Mouse (Mus musculus) liver, embryonic 14.5 days (tissue): ENCODE results near the gene Gm4131. TPM values are rescaled to one million over a fixed set of nuclear protein-coding genes. Genes with fewer than 3 reads are reported as not detected.
"Not testable (repeated sequence)": the region's sequence is repeated elsewhere in the genome, so short reads cannot be mapped to it uniquely, and the experiment has no call there.

Experiments used
- ATAC-seq: fragments of 200-750 bp; cut with Nextera tagmentation; 2 replicates; pipeline ENCODE4 v1.8.0; 2017; ENCODE audit warnings: moderate number of reproducible peaks, mild to moderate bottlenecking, moderate library complexity; ENCODE audit not compliant: insufficient read depth
- DNase-seq, 3 experiments: peaks; one replicate each; pipeline ENCODE4 v3.0.0-alpha.2; 2012 to 2013; ENCODE audit warnings: low read depth in 3 of 3, low spot score in 3 of 3
- H3K27ac ChIP-seq: fragments of 300-500 bp; sonication (generic); 2 replicates; pipeline ENCODE4 v1.5.1; 2014; ENCODE audit warnings: moderate library complexity, mild to moderate bottlenecking, control low read depth, inconsistent platforms
- H3K27me3 ChIP-seq: fragments of 300-500 bp; sonication (generic); 2 replicates; pipeline ENCODE4 v1.6.1; 2014; ENCODE audit warnings: mild to moderate bottlenecking, low read length, moderate library complexity; ENCODE audit not compliant: control insufficient read depth, insufficient read depth
- H3K36me3 ChIP-seq: fragments of 300-500 bp; sonication (generic); replicated peaks from 2 replicates; pipeline ENCODE4 v1.6.1; 2014; ENCODE audit warnings: low read depth; ENCODE audit not compliant: control insufficient read depth, insufficient read depth
- H3K4me1 ChIP-seq, 2 experiments: fragments of 200-500 bp in 1 of 2; fragments of 300-500 bp in 1 of 2; sonication (generic) in 1 of 2; replicated peaks; 2 replicates each; pipeline ENCODE4 v1.6.1; 2012 to 2014; ENCODE audit warnings: antibody characterized with exemption in 1 of 2, inconsistent platforms in 1 of 2, low read length in 1 of 2; ENCODE audit not compliant: control insufficient read depth in 2 of 2, insufficient read depth in 2 of 2
- H3K4me2 ChIP-seq: fragments of 300-500 bp; sonication (generic); 2 replicates; pipeline ENCODE4 v1.6.1; 2014; ENCODE audit warnings: low read depth, mild to moderate bottlenecking, control low read depth, moderate library complexity
- H3K4me3 ChIP-seq, 2 experiments: fragments of 200-500 bp in 1 of 2; fragments of 300-500 bp in 1 of 2; sonication (generic) in 1 of 2; 2 replicates each; pipeline ENCODE4 v1.5.1; 2012 to 2014; ENCODE audit warnings: low read depth in 2 of 2, low read length in 2 of 2, mild to moderate bottlenecking in 2 of 2, control low read depth in 1 of 2, inconsistent platforms in 1 of 2, moderate library complexity in 1 of 2; ENCODE audit not compliant: insufficient read depth in 1 of 2
- H3K9ac ChIP-seq: fragments of 300-500 bp; sonication (generic); replicated peaks from 2 replicates; pipeline ENCODE4 v1.6.1; 2014; ENCODE audit warnings: mild to moderate bottlenecking, control low read depth, moderate library complexity
- H3K9me3 ChIP-seq: fragments of 300-500 bp; sonication (generic); 2 replicates; pipeline ENCODE4 v1.6.1; 2016; ENCODE audit warnings: low read length, mixed read lengths; ENCODE audit not compliant: control insufficient read depth
- CTCF ChIP-seq: IDR thresholded peaks from 2 replicates; pipeline ENCODE4 v1.5.1; 2016; ENCODE audit warnings: antibody characterized with exemption, low read depth, control low read depth
- EP300 ChIP-seq: IDR thresholded peaks from 2 replicates; pipeline ENCODE4 v1.6.1; 2016; ENCODE audit warnings: antibody characterized with exemption, low read depth
- WGBS: fragments of 180-500 bp; shearing (Covaris S2); extraction: QIAGEN DNeasy Blood & Tissue Kit; methylation state at CpG from one replicate; pipeline ENCODE4 v1.1.7; 2014; ENCODE audit not compliant: insufficient replicate concordance; 5-methylcytosine and 5-hydroxymethylcytosine counted together
- polyA plus RNA-seq, 2 experiments: library from polyadenylated mRNA; depleted of rRNA in 1 of 2; stranded (reverse) in 1 of 2; unstranded in 1 of 2; fragments of >200 nt; fragmentation: Nextera tagmentation in 1 of 2; extraction: Ambion mirVana in 1 of 2; gene quantifications; 2 replicates each; pipeline versions ENCODE4 v1.2.1 to v1.2.3; 2012 to 2014

Gene Gm4131
- polyA plus RNA-seq (2012; rRNA removed) (not detected in 2 replicates), polyA plus RNA-seq (2014; fragmentation: Nextera tagmentation; extraction: Ambion mirVana) (not detected in 2 replicates)

DNA sequence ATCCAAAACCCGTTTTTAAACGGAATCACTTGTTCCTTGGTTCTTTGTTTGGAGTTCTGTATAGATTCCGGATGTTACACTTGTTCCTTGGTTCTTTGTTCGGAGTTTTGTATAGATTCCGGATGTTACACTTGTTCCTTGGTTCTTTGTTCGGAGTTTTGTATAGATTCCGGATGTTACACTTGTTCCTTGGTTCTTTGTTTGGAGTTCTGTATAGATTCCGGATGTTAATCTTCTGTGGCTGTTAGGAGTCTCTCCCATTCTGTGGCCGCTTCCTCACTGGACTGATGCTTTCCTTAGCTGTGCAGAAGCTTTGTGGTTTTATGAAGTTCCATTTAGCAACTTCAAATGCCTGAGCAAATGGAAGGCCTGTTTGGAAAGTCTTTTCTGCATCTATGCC is at the start of gene Gm4131:
TSS of gene Gm4131 (minus strand) at position 101 of the 400 bp plus-strand sequence.
- not testable (repeated sequence) for H3K4me3 ChIP-seq, H3K4me1 ChIP-seq, H3K9me3 ChIP-seq, ATAC-seq, H3K36me3 ChIP-seq, H3K27me3 ChIP-seq, H3K9ac ChIP-seq, H3K27ac ChIP-seq, H3K4me2 ChIP-seq, DNase-seq
- WGBS: 65% methylated on average over 9 of the region's 9 CpGs

GRCm38 (mm10) chr14:62609904-62610303 is 43.2 kb upstream of the Gm4131 start:
- Histone ChIP-seq H3K9me3 (no peaks in the 10 kb centered on the region), H3K27ac (no peak overlapping the region), H3K4me3 (no peak overlapping the region), H3K9ac (no peak overlapping the region), H3K4me2 (no peak overlapping the region), H3K4me1 (no peaks in the 10 kb centered on the region), H3K27me3 (no peaks in the 10 kb centered on the region), H3K36me3 (no peaks in the 10 kb centered on the region)
- WGBS: 51% methylated on average over 3 of the region's 3 CpGs
- DNase-seq (no peak), ATAC-seq (no peak)
- TF ChIP-seq EP300: no peak
- TF ChIP-seq CTCF: no peak

DNA sequence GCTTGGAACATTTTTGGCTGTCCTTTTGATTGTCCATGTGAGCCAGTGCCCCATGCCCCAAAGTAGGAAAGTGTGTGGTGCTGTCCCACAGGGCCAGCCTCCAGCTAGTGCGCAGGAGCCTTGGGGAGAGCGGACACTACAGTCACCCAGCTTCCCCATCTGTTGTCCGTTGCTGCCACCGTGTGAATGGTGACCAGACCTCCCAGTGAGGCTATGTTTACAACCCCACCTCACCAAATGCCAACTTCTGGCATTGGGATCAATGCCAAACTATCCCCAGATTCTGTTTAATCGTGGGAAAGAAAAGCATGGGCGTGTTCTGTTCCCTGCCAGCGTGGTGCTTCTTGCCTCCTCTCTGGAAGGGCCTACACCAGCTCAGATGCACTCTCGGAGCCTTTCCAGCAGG is 41.1 kb upstream of the Gm4131 start:
- no peak overlapping the region for H3K9ac ChIP-seq
- no peaks in the 10 kb centered on the region for H3K36me3 ChIP-seq
- DNase-seq (no peak), ATAC-seq (no peak)
- H3K4me2 ChIP-seq: no peak overlapping the region
- WGBS: 63% methylated on average over 8 of the region's 8 CpGs
- H3K9me3 ChIP-seq: no peaks in the 10 kb centered on the region
- no peak overlapping the region for H3K4me3 ChIP-seq
- no peak for TF ChIP-seq CTCF
- no peak for TF ChIP-seq EP300
- H3K27me3 ChIP-seq: no peaks in the 10 kb centered on the region
- no peak overlapping the region for H3K27ac ChIP-seq
- H3K4me1 ChIP-seq: no peaks in the 10 kb centered on the region

GRCm38 (mm10) chr14:62602869-62603268 is 36.1 kb upstream of the Gm4131 start:
- H3K27me3 ChIP-seq: no peaks in the 10 kb centered on the region
- no peaks in the 10 kb centered on the region for H3K9me3 ChIP-seq
- WGBS: 65% methylated on average over 1 of the region's 1 CpGs
- H3K27ac ChIP-seq: no peak overlapping the region
- ATAC-seq (no peak), DNase-seq (no peak)
- H3K36me3 ChIP-seq: no peaks in the 10 kb centered on the region
- TF ChIP-seq EP300 (no peak), CTCF (no peak)
- H3K4me1 ChIP-seq: no peaks in the 10 kb centered on the region
- no peak overlapping the region for H3K9ac ChIP-seq
- H3K4me3 ChIP-seq: no peak overlapping the region
- no peak overlapping the region for H3K4me2 ChIP-seq

GRCm38 (mm10) chr14:62602271-62602670 is 35.5 kb upstream of the Gm4131 start:
- Histone ChIP-seq H3K27ac (no peak overlapping the region), H3K27me3 (no peaks in the 10 kb centered on the region), H3K4me3 (no peak overlapping the region), H3K9me3 (no peaks in the 10 kb centered on the region), H3K9ac (no peak overlapping the region), H3K4me2 (no peak overlapping the region), H3K36me3 (no peaks in the 10 kb centered on the region), H3K4me1 (no peaks in the 10 kb centered on the region)
- WGBS: 71% methylated on average over 1 of the region's 1 CpGs
- DNase-seq (no peak), ATAC-seq (no peak)
- no peak for TF ChIP-seq EP300
- no peak for TF ChIP-seq CTCF

DNA sequence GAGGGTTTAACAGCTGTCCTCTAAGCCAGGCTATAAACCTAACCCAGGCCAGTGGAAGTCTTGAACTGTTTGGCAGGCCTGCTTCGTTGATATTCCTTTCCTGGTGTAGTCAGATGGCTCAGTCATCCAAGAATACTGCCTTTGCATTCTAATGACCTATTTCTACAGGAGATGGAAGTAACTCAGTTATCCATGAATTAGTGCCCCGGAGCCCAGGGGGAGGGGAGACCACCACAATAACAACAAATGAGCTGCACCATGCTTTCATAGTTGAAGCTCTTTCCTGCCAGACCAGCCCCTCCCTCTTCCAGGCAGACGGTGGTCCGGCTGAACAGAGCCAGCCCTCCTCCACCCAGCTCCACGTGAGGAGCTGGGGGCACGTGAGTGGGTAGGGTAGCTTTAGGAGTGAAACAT is 33.4 kb upstream of the Gm4131 start:
- Histone ChIP-seq H3K27ac (no peak overlapping the region), H3K4me3 (no peak overlapping the region), H3K4me1 (no peaks in the 10 kb centered on the region), H3K36me3 (no peaks in the 10 kb centered on the region), H3K27me3 (no peaks in the 10 kb centered on the region), H3K9ac (no peak overlapping the region), H3K9me3 (no peaks in the 10 kb centered on the region), H3K4me2 (no peak overlapping the region)
- 78% methylated on average over 6 of the region's 6 CpGs for WGBS
- ATAC-seq (no peak), DNase-seq (no peak)
- no peak for TF ChIP-seq EP300
- no peak for TF ChIP-seq CTCF
